Mouse (Mus musculus): Measurements from ENCODE around the gene Klhl8. TPM values are rescaled to one million over a fixed set of nuclear protein-coding genes. Genes with fewer than 3 reads are reported as not detected.
"Not testable (repeated sequence)": the region's sequence is repeated elsewhere in the genome, so short reads cannot be mapped to it uniquely, and the experiment has no call there.

Klhl8 gene
- total RNA-seq (2012; rRNA removed), result 12.0 and 16.7 TPM in 2 replicates

GRCm38 (mm10) chr5:103910748-103911409 is at the start of gene Klhl8:
TSS of gene Klhl8 (minus strand) at chr5:103911259.
- H3K9me3 ChIP-seq (ENCODE audit: control insufficient read depth, insufficient read depth, low read depth, low read length), result no peaks in the 10 kb centered on the region
- peaks cover 0 to 2% of the 10 kb centered on the region in 2 experiments; a peak in 1 of 4 replicates for H3K4me1 ChIP-seq (ENCODE audit: control insufficient read depth in 2 of 2, insufficient read depth in 2 of 2, low read length in 2 of 2, poor library complexity in 1 of 2)
- H3K36me3 ChIP-seq (ENCODE audit: control insufficient read depth, insufficient read depth, low read length, poor library complexity, severe bottlenecking), result no peaks in the 10 kb centered on the region
- H3K4me3 ChIP-seq (ENCODE audit: insufficient read depth in 1 of 2, low read depth in 1 of 2, low read length in 2 of 2, poor library complexity in 1 of 2, severe bottlenecking in 1 of 2), result peak within 1 kb of the TSS; percentile 82 to 92
- H3K27ac ChIP-seq (ENCODE audit: insufficient read depth, low read depth, low read length, poor library complexity, severe bottlenecking), result no peak within 1 kb of the TSS
- DNase-seq (ENCODE audit: low read depth, low spot score), result peak; percentile 81
- TF ChIP-seq MAFK (IDR thresholded peaks at IDR 0.05; ENCODE audit: insufficient read depth, low read depth, low read length) (no peak), CHD2 (IDR thresholded peaks at IDR 0.05; ENCODE audit: low read depth, low read length) (no peak), HCFC1 (IDR thresholded peaks at IDR 0.05; ENCODE audit: borderline replicate concordance, insufficient read depth, low read length) (peak; percentile 90), ZC3H11A (IDR thresholded peaks at IDR 0.05; ENCODE audit: borderline replicate concordance, low read depth, low read length) (no peak)
- peak within 1 kb of the TSS; percentile 91 for H3K9ac ChIP-seq (ENCODE audit: insufficient read depth, low read depth, low read length, poor library complexity, severe bottlenecking)
- in situ Hi-C loops (cut with MboI; ENCODE audit: low sequenced_read_pairs in 2 of 2, unreplicated experiment in 2 of 2), result no loop called here

GRCm38 (mm10) chr5:103954638-103955037 is 43.6 kb upstream of the Klhl8 start:
- no peaks in the 10 kb centered on the region for H3K36me3 ChIP-seq (ENCODE audit: control insufficient read depth, insufficient read depth, low read length, poor library complexity, severe bottlenecking)
- in situ Hi-C loops (cut with MboI; ENCODE audit: low sequenced_read_pairs in 2 of 2, unreplicated experiment in 2 of 2), result no loop called here
- H3K4me1 ChIP-seq (ENCODE audit: control insufficient read depth in 2 of 2, insufficient read depth in 2 of 2, low read length in 2 of 2, poor library complexity in 1 of 2), result no peaks in the 10 kb centered on the region
- no peaks in the 10 kb centered on the region for H3K9me3 ChIP-seq (ENCODE audit: control insufficient read depth, insufficient read depth, low read depth, low read length)
- TF ChIP-seq MAFK (IDR thresholded peaks at IDR 0.05; ENCODE audit: insufficient read depth, low read depth, low read length), result no peak
- TF ChIP-seq ZNF384 (IDR thresholded peaks at IDR 0.05; ENCODE audit: low read depth, low read length), result peak; percentile 66
- H3K27ac ChIP-seq (ENCODE audit: insufficient read depth, low read depth, low read length, poor library complexity, severe bottlenecking), result no peak overlapping the region
- H3K4me3 ChIP-seq (ENCODE audit: insufficient read depth in 1 of 2, low read depth in 1 of 2, low read length in 2 of 2, poor library complexity in 1 of 2, severe bottlenecking in 1 of 2), result no peak overlapping the region
- no peak overlapping the region for H3K9ac ChIP-seq (ENCODE audit: insufficient read depth, low read depth, low read length, poor library complexity, severe bottlenecking)
- no peak for DNase-seq (ENCODE audit: low read depth, low spot score)

GRCm38 (mm10) chr5:103953135-103954083 is 42.4 kb upstream of the Klhl8 start:
- no peak overlapping the region for H3K27ac ChIP-seq (ENCODE audit: insufficient read depth, low read depth, low read length, poor library complexity, severe bottlenecking)
- no peak overlapping the region for H3K9ac ChIP-seq (ENCODE audit: insufficient read depth, low read depth, low read length, poor library complexity, severe bottlenecking)
- in situ Hi-C loops (cut with MboI; ENCODE audit: low sequenced_read_pairs in 2 of 2, unreplicated experiment in 2 of 2), result no loop called here
- DNase-seq (ENCODE audit: low read depth, low spot score), result no peak
- no peak overlapping the region for H3K4me3 ChIP-seq (ENCODE audit: insufficient read depth in 1 of 2, low read depth in 1 of 2, low read length in 2 of 2, poor library complexity in 1 of 2, severe bottlenecking in 1 of 2)
- no peaks in the 10 kb centered on the region for H3K36me3 ChIP-seq (ENCODE audit: control insufficient read depth, insufficient read depth, low read length, poor library complexity, severe bottlenecking)
- TF ChIP-seq MAFK (IDR thresholded peaks at IDR 0.05; ENCODE audit: insufficient read depth, low read depth, low read length) (no peak), ZC3H11A (IDR thresholded peaks at IDR 0.05; ENCODE audit: borderline replicate concordance, low read depth, low read length) (no peak), HCFC1 (IDR thresholded peaks at IDR 0.05; ENCODE audit: borderline replicate concordance, insufficient read depth, low read length) (no peak), CHD2 (IDR thresholded peaks at IDR 0.05; ENCODE audit: low read depth, low read length) (no peak), ZNF384 (IDR thresholded peaks at IDR 0.05; ENCODE audit: low read depth, low read length) (no peak)
- H3K4me1 ChIP-seq (ENCODE audit: control insufficient read depth in 2 of 2, insufficient read depth in 2 of 2, low read length in 2 of 2, poor library complexity in 1 of 2), result no peaks in the 10 kb centered on the region
- no peaks in the 10 kb centered on the region for H3K9me3 ChIP-seq (ENCODE audit: control insufficient read depth, insufficient read depth, low read depth, low read length)

GRCm38 (mm10) chr5:103950138-103950537 is 39.1 kb upstream of the Klhl8 start:
- H3K4me1 ChIP-seq (ENCODE audit: control insufficient read depth in 2 of 2, insufficient read depth in 2 of 2, low read length in 2 of 2, poor library complexity in 1 of 2); DNase-seq (ENCODE audit: low read depth, low spot score); H3K36me3 ChIP-seq (ENCODE audit: control insufficient read depth, insufficient read depth, low read length, poor library complexity, severe bottlenecking); H3K9ac ChIP-seq (ENCODE audit: insufficient read depth, low read depth, low read length, poor library complexity, severe bottlenecking); H3K4me3 ChIP-seq (ENCODE audit: insufficient read depth in 1 of 2, low read depth in 1 of 2, low read length in 2 of 2, poor library complexity in 1 of 2, severe bottlenecking in 1 of 2); H3K27ac ChIP-seq (ENCODE audit: insufficient read depth, low read depth, low read length, poor library complexity, severe bottlenecking); in situ Hi-C loops (cut with MboI; ENCODE audit: low sequenced_read_pairs in 2 of 2, unreplicated experiment in 2 of 2); H3K9me3 ChIP-seq (ENCODE audit: control insufficient read depth, insufficient read depth, low read depth, low read length): not testable (repeated sequence)

Data from ES-E14 (cell line).